Mouse (Mus musculus) spleen, adult 2 months (tissue): ENCODE data around the gene Esyt1.

ENCODE experiments used
- CTCF ChIP-seq: fragments of 200-500 bp; IDR thresholded peaks from 2 replicates; pipeline ENCODE4 v1.5.1; 2011; ENCODE audit warnings: mild to moderate bottlenecking, inconsistent platforms; ENCODE audit not compliant: insufficient read depth, insufficient read length, insufficient replicate concordance; ENCODE audit errors: extremely low read depth
- POLR2A ChIP-seq: fragments of 200-500 bp; IDR thresholded peaks from 2 replicates; pipeline ENCODE4 v1.6.1; 2011; ENCODE audit warnings: low read depth, low read length, inconsistent platforms

GRCm38 (mm10) chr10:128524111-128524731 is 1.4 kb downstream of the Esyt1 start:
- peak; percentile 21; the same call in 1 of the 2 replicates for TF ChIP-seq POLR2A
- TF ChIP-seq CTCF, result no peak
